Mouse (Mus musculus) liver, embryonic 14.5 days (tissue): ENCODE results near the gene Lrmda.

Experiments
- CTCF ChIP-seq: IDR thresholded peaks from 2 replicates; pipeline ENCODE4 v1.5.1; 2016; ENCODE audit warnings: antibody characterized with exemption, low read depth, control low read depth
- EP300 ChIP-seq: IDR thresholded peaks from 2 replicates; pipeline ENCODE4 v1.6.1; 2016; ENCODE audit warnings: antibody characterized with exemption, low read depth

GRCm38 (mm10) chr14:22323058-22323457 is 303.5 kb downstream of the Lrmda start:
- TF ChIP-seq CTCF = no peak
- TF ChIP-seq EP300 = no peak
